Mouse (Mus musculus): Measurements from ENCODE around the gene Gm10277.

The Gm10277 gene

DNA sequence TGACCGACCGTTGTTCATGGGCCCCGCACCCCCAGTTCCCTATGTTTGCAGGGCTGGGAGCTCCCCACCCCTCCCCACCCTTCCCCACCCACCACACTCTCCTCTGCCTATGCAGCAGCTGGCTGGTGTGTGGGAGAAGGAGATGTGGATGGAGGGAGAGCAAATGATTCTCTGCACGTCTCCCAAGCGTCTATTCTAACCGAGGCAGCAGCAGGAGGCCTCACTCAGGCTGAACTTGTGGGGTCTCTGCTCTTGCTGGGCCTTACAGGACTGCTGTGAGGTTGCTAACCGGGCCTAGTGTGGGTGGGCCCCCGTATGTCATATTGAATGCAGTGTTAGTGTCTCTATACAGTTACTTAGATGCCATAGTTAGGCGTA, 12.9 kb upstream of the Gm10277 start:
- no peak for DNase-seq (ENCODE audit: low spot score)

DNA sequence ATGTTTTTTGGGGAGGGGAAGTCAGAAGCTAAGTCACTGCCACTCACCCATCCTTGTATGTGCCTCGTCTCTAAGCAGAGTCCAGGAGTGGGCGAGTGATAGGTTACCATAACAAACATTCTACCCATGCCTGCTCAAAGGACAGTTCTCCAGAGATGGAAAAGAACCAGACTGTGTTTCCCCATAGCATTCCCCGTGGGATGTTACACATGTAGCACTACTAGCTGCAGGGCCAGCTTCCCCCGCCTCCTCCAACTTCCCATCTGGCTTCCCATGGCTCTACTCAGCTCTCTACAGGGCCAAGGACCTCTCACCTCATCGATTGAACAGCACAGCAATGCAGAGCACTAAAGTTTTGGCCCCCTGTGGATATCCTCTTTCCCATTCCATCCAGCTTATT, 7.7 kb upstream of the Gm10277 start:
- no peak for DNase-seq (ENCODE audit: low spot score)

DNA sequence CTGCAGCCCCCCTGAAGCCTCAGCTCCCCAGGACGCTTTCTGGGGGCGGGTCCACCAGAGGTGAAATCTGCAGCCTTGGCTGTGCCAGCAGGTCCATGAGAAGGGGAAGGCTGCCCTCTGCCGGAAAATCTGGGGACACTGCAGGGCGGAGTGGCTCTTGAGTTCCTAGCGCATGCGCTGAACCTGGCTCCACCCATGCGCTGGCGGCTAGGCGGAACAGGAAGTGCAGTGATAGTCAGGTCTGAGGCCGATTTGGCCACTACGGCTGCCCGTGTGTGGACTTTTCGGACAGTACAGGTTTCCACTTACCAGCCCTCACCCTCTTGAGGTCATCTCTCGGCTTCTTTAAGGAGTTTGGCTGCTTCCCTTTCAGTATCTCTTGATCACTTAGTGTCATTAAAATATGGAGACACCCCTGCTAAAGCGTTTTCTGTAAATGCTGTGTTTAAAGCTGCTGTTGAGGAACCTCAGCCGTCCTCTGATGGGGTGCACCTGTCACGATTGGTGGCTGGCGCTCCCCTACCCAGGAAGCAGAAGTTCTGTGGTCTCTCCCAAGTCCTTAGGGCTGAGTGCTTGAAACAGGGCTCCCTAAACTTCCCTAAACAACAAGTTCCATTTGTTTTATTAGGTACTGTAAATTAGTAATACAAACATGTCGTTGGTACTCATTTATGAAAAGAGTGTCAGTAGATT, 5.8 kb upstream of the Gm10277 start:
- DNase-seq (ENCODE audit: low spot score) = peak; percentile 84

DNA sequence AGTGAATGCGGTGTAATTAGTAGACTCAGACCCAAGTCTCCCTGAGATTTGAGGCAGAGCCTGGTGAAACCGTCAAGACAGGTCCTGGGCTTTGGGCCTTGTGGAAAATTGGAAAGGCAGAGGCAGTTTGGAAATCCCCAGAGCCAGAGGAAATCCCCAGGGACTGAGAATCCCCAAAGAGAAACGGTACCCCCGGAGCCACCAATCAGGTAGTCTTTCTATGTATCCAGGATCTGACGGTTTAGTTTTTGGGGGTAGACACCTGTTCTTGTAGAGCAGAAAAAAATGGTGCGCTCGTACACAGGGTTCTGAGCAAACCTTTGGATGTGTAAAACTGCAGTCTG, 5.0 kb upstream of the Gm10277 start:
- no peak for DNase-seq (ENCODE audit: low spot score)

GRCm38 (mm10) chr11:77791752-77792565, 4.4 kb upstream of the Gm10277 start:
- no peak for DNase-seq (ENCODE audit: low spot score)

DNA sequence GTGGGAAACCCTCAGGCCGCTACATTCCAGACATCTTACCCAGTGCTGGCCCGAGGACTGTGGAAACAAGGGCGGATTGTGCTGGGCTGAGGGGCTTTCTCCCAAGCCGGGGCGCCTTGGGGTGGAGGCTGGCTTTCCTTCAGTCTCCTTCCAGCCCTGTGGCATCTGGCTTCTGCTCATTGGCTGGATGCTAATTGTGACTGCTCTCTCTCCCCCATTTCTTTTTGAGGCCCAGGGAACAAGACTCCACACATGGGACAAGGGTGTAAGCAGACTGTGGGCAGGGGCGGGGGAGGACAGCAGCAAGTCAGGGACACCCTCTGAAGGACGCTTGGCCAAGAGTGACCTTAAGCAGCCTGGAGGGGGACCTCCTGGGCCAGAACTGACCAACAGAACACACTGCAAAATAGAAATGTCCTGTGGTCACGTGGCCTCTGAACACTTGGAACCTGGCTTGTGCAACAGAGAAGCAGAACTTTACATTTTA, 3.7 kb upstream of the Gm10277 start:
- DNase-seq (ENCODE audit: low spot score) = no peak

DNA sequence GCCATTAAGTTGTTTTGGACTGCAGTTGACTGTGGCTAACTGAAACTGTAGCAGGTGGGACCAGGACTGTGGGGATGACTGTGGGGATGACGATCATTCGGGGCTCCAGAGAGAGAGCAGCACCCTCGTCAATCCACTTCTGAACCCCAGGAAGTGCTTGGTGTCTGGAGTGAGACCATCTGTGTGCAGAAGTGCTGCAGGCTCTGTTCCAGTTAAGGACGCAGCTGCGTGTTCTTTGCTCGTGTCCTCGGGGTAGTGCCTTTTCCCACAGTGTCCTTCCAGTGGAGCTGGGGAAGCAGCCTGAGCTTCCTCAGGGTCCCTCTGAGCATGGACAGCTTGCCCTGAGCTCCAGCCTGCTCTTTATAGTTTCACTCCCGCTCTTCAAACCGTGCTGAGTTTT, 2.7 kb upstream of the Gm10277 start:
- DNase-seq (ENCODE audit: low spot score) = no peak

- DNase-seq (ENCODE audit: low spot score) = no peak
Measured at GRCm38 (mm10) chr11:77789512-77789911, 2.0 kb upstream of the Gm10277 start.

DNA sequence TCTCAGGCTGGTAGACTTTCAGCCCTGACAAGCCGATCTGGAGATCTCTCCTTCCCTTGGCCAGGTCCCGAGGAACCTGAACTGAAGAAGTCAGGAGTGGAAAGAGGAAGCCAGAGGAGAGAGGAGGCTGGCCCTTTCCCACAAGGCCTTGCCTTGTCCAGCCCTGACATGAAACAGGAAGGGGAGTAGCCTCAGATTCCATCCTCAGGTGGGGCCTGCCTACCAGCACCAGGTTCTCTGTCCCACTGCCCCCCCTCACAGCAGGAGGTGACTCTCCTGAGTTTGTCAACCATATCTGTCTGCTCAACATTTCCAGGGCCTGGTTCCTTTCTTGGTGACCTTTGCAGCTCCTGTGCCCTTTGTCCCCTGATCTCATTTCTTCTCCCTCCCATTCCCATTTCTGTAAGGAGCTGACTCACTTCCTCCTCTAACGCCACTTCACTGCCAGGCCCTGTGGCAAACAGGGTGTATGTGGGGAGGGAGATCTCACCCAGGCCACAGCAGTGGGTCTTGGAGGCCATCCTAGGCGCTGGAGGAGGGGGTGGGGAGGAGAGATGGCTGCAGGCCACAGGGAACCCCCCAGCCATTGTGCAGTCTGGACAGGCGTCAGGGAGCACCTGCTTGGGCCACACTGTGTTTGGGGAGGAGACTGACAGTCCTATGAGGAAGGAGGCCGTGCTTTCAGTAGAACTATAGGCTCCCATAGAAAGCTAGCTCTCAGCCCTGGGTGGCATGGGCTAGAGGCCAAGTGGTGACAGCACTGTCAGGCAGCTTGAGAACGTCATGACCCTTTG, 1.6 kb downstream of the Gm10277 start:
- DNase-seq (ENCODE audit: low spot score) = no peak

GRCm38 (mm10) chr11:77785396-77785767, 2.2 kb downstream of the Gm10277 start:
- DNase-seq (ENCODE audit: low spot score) = no peak

DNA sequence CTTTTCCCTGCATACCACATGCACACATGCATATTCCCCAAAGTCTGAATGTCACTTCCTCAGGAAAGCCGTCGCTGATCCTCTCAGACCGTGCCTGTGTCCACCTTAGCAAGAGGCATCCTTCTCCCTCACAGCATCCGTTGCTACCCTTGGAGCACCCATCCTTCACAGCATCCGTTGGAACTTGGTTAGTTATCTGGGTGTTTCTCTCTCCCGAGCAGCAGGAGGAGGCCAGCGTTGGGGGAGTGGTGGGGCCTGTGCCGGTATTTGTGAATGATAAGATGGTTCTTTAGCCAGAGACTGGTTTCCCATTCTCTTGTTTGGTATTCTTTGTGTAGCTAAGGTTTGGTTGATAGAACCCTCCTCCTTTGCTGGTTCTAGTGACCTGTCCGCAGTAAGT, 2.7 kb downstream of the Gm10277 start:
- no peak for DNase-seq (ENCODE audit: low spot score)

DNA sequence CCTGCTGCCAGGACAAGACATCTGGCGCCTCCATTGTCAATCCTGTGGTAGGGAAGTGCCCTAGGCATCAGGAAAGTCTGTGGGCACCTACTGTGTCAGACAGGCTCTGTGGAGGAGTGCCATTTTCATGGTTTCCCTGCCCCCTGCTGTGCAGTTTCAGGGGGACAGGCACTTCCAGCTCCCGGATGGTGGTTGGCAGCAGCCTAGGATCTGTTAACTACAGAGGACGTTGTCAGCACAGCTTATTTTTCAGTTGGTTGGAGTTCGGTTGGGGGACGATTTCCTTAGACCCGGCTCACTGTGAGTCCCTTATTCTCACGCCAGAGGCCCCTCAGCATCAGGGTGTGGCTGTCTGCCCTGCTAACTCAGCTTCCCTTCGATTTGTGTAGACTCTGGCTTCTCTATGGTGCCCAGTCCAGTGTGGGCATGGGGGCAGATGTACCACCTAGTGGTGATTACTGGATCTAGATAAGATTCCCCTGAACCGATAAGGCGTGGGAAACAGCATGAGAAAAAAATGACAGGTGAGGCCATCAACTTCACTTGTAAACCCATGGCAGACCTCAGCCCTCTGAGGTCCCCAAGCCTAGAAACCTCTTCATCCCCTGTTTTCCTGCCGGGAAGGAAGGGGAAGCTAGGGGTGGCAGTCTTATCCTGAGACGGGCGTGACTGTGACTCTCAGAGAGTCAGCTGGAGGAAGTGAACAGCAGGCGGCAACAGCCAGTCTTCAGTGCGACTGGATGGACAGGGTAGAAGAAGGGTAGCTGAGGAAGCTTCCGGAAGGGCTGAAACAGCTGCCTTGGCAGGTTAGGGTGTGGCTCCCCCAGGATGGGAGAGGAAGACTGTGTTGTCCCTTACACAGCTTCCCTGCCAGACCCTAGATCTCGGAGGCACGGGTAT, 3.5 kb downstream of the Gm10277 start:
- no peak for DNase-seq (ENCODE audit: low spot score)

DNA sequence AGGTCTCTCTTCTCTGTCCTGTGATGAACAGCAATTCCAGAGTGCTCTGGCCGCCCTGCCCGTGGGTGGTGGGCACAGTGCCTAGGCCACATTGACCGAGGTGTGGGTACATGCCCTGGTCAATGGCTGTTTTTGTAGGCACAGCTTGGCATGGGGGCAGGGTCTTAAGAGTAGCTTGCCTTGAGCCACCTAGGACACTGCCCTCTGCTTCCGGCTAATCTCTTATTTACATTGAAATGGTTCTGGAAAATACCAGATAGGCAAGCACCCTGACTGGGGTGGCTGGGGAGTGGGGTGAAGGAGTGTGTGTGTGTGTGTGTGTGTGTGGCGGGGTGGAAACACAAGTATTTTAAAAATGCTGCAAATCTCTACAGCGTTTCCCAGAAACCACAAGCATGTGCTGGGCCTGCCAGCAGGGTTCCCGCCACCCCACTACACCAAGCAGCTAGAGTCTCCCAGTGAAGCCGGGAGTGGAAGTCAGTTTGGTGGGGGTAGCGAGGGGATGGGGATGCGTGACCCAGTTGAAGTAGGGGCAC, 4.3 kb downstream of the Gm10277 start:
- DNase-seq (ENCODE audit: low spot score) = no peak

- DNase-seq (ENCODE audit: low spot score) = no peak
Measured at GRCm38 (mm10) chr11:77782104-77782815, 5.3 kb downstream of the Gm10277 start.

DNA sequence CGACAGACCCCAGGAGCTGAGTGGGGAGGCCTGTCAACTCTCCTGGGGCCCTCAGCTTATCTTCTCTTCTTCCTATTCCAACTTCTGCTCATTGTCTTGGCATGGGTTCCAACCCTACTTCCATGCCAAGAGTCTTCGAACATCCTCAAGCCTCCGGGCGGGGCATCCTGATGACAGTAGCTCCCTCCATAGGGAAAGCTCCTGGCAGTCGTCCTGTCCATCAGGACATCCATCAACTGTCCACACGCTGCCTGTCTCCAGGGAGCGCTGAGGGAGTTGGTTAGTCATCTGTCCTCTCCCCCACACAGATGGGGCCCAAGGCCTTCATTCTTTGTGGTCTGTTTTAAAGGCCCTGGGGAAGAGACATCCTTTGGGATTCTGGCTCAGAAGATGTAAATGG, 6.5 kb downstream of the Gm10277 start:
- no peak for DNase-seq (ENCODE audit: low spot score)

DNA sequence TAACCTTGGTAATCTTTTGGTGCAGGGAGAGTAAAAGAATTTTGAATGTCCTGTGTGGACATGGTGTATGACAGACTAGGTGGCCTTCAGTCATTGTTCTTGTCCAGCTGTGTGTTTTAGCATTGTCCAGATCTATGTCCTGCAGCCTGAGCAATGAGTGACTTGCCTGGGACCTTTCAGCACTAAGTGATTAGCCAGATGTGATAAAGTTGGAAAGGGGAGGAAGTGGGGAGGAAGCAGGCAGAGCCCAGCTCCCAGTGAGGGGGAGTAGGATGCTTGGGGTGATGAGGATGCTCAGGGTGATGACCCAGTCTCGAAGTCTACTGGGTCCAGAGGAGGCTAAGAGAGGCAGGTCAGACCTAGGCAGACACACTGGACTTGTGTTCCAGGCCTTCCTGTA, 8.3 kb downstream of the Gm10277 start:
- DNase-seq (ENCODE audit: low spot score) = no peak

DNA sequence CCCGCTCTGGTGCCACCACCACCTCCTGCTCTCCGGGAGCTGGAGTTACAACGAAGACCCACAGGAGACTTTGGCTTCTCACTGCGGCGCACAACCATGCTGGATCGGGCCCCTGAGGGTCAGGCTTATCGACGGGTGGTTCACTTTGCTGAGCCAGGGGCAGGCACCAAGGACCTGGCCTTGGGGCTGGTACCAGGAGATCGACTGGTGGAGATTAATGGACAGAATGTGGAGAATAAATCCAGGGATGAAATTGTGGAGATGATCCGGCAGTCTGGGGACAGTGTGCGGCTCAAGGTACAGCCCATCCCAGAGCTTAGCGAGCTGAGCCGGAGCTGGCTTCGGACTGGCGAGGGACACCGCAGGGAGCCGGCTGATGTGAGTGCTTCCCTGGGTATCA, 9.6 kb downstream of the Gm10277 start:
- no peak for DNase-seq (ENCODE audit: low spot score)

GRCm38 (mm10) chr11:77777436-77777835, 10.1 kb downstream of the Gm10277 start:
- DNase-seq (ENCODE audit: low spot score) = no peak

- DNase-seq (ENCODE audit: low spot score) = no peak
Measured at GRCm38 (mm10) chr11:77775701-77776400, 11.7 kb downstream of the Gm10277 start.
